Comparison of ENCODE assay signal across 12 mouse cellular contexts in genomic region chrX:104461755-104462154, GRCm38 (mm10). TPM values are rescaled to one million over a fixed set of nuclear protein-coding genes. Genes with fewer than 3 reads are reported as not detected.
DNase-seq lines count a peak whose midpoint lies in the region; ATAC-seq lines count a peak whose summit lies in the region.
"Had no signal": no experiment of that assay in that cellular context is flagged by ENCODE, and none has a peak within 500 bp of the region (broad histone marks: within the 10 kb centered on the region; RNA-seq: fewer than 3 reads in every experiment).

No protein-coding gene starts in this region.

- intact Hi-C loops in heart, postnatal 25 days (cut with DNase I): no loop called here

- H3K9ac ChIP-seq in embryonic facial prominence, embryonic 14.5 days (ENCODE audit: low read depth, low read length): no peak overlapping the region
- H3K9ac ChIP-seq in hindbrain, embryonic 12.5 days: no peak overlapping the region
- no peak overlapping the region for H3K9ac ChIP-seq in intestine, embryonic 15.5 days
- H3K9ac ChIP-seq: hindbrain, embryonic 14.5 days had no signal

- peak; percentile 76 for DNase-seq in embryonic facial prominence, embryonic 14.5 days (ENCODE audit: low spot score)
- no peak for DNase-seq in embryonic facial prominence, embryonic 10.5 days (ENCODE audit: low spot score)
- DNase-seq in 3134 (ENCODE audit: extremely low read depth, insufficient read length, low spot score) (peak; percentile 44), ZHBTc4 (ENCODE audit: low read depth, low spot score) (peak; percentile 39)
- peak; percentile 10 for DNase-seq in heart, postnatal 25 days (ENCODE audit: low spot score)
- DNase-seq: cerebellum, adult 2 months had no signal

- ATAC-seq in embryonic facial prominence, embryonic 14.5 days (ENCODE audit: low read depth): peak; percentile 44; the same call in 1 of the 2 replicates
- ATAC-seq in inflammation-experienced regulatory T-cells, adult 6 months: no peak
- no peak for ATAC-seq in hindbrain, embryonic 12.5 days (ENCODE audit: low FRiP score)
- ATAC-seq in intestine, embryonic 15.5 days: no peak
- ATAC-seq: activated CD4-positive, CD25-positive, alpha-beta regulatory T cell, adult 4 months; CD4-positive, CD25-positive, alpha-beta regulatory T cell, adult 4 months had no signal

- no peak overlapping the region for H3K27ac ChIP-seq in embryonic facial prominence, embryonic 14.5 days (replicated peaks; ENCODE audit: low read depth, low read length)
- H3K27ac ChIP-seq in embryonic facial prominence, embryonic 10.5 days (replicated peaks): no peak overlapping the region
- no peak overlapping the region for H3K27ac ChIP-seq in hindbrain, embryonic 12.5 days
- H3K27ac ChIP-seq in intestine, embryonic 15.5 days: no peak overlapping the region
- H3K27ac ChIP-seq: hindbrain, embryonic 14.5 days had no signal

- no peak overlapping the region for H3K4me2 ChIP-seq in embryonic facial prominence, embryonic 14.5 days (ENCODE audit: low read depth, low read length)
- H3K4me2 ChIP-seq in hindbrain, embryonic 12.5 days (replicated peaks): no peak overlapping the region
- no peak overlapping the region for H3K4me2 ChIP-seq in intestine, embryonic 15.5 days (replicated peaks)
- H3K4me2 ChIP-seq: hindbrain, embryonic 14.5 days had no signal

- H3K4me3 ChIP-seq in embryonic facial prominence, embryonic 14.5 days (ENCODE audit: low read depth, low read length): no peak overlapping the region
- no peak overlapping the region for H3K4me3 ChIP-seq in embryonic facial prominence, embryonic 10.5 days
- H3K4me3 ChIP-seq in hindbrain, embryonic 12.5 days: no peak overlapping the region
- H3K4me3 ChIP-seq in intestine, embryonic 15.5 days (replicated peaks): no peak overlapping the region

- 0 out of 2 replicates have a peak, but pooled peaks cover 3% of the 10 kb centered on the region for H3K27me3 ChIP-seq in embryonic facial prominence, embryonic 14.5 days (replicated peaks; ENCODE audit: control insufficient read depth, insufficient read depth, low read length)
- H3K27me3 ChIP-seq in embryonic facial prominence, embryonic 10.5 days (replicated peaks; ENCODE audit: low read depth, poor library complexity, severe bottlenecking): peaks cover 32% of the 10 kb centered on the region
- H3K27me3 ChIP-seq in hindbrain, embryonic 12.5 days: no peaks in the 10 kb centered on the region
- H3K27me3 ChIP-seq in intestine, embryonic 15.5 days (replicated peaks): no peaks in the 10 kb centered on the region

- 26% methylated on average over 2 of the region's 2 CpGs for WGBS in embryonic facial prominence, embryonic 14.5 days
- WGBS in embryonic facial prominence, embryonic 10.5 days: 44% methylated on average over 2 of the region's 2 CpGs
- 39% methylated on average over 2 of the region's 2 CpGs for WGBS in hindbrain, embryonic 12.5 days
- 42% methylated on average over 2 of the region's 2 CpGs for WGBS in intestine, embryonic 15.5 days

- H3K4me1 ChIP-seq in embryonic facial prominence, embryonic 14.5 days (ENCODE audit: control insufficient read depth, insufficient read depth, low read length): no peaks in the 10 kb centered on the region
- no peaks in the 10 kb centered on the region for H3K4me1 ChIP-seq in embryonic facial prominence, embryonic 10.5 days
- no peaks in the 10 kb centered on the region for H3K4me1 ChIP-seq in hindbrain, embryonic 12.5 days
- H3K4me1 ChIP-seq in intestine, embryonic 15.5 days (replicated peaks): no peaks in the 10 kb centered on the region

- no peaks in the 10 kb centered on the region for H3K9me3 ChIP-seq in embryonic facial prominence, embryonic 14.5 days (ENCODE audit: control insufficient read depth, low read length)
- H3K9me3 ChIP-seq in embryonic facial prominence, embryonic 10.5 days: no peaks in the 10 kb centered on the region
- H3K9me3 ChIP-seq in hindbrain, embryonic 12.5 days (replicated peaks): no peaks in the 10 kb centered on the region
- no peaks in the 10 kb centered on the region for H3K9me3 ChIP-seq in intestine, embryonic 15.5 days

- no peaks in the 10 kb centered on the region for H3K36me3 ChIP-seq in embryonic facial prominence, embryonic 14.5 days (ENCODE audit: control insufficient read depth, insufficient read depth, low read length)
- H3K36me3 ChIP-seq in embryonic facial prominence, embryonic 10.5 days (replicated peaks): no peaks in the 10 kb centered on the region
- no peaks in the 10 kb centered on the region for H3K36me3 ChIP-seq in hindbrain, embryonic 12.5 days
- no peaks in the 10 kb centered on the region for H3K36me3 ChIP-seq in intestine, embryonic 15.5 days

RNA-seq across cellular contexts. Expression of gene Uprt, which starts 20.9 kb away (rescaled TPM):
- polyA plus RNA-seq in embryonic facial prominence, embryonic 14.5 days (2014; fragmentation: Nextera tagmentation; extraction: Ambion mirVana): 1.1 TPM in 2 replicates
- 0.93 and 1.4 TPM in 2 replicates for polyA plus RNA-seq in embryonic facial prominence, embryonic 10.5 days (2016; fragmentation: Nextera tagmentation; extraction: Ambion mirVana)
- 1 to 10 TPM; 8.4 to 8.9 TPM for total RNA-seq in heart, postnatal 25 days (2021)
- 1 to 10 TPM; 2.0 to 3.7 (median 3.0) TPM for polyA plus RNA-seq in inflammation-experienced regulatory T-cells, adult 6 months (2017; shearing (Covaris generic))
- 1.8 and 2.5 TPM in 2 replicates for polyA plus RNA-seq in hindbrain, embryonic 12.5 days (2016; fragmentation: Nextera tagmentation; extraction: Ambion mirVana)
- 1.3 and 1.7 TPM in 2 replicates for polyA plus RNA-seq in intestine, embryonic 15.5 days (2015; fragmentation: Nextera tagmentation; extraction: Ambion mirVana)

RNA-seq across cellular contexts. Expression of gene Abcb7, which starts 48.1 kb away (rescaled TPM):
- polyA plus RNA-seq in embryonic facial prominence, embryonic 14.5 days (2014; fragmentation: Nextera tagmentation; extraction: Ambion mirVana): 9.4 and 9.7 TPM in 2 replicates
- polyA plus RNA-seq in embryonic facial prominence, embryonic 10.5 days (2016; fragmentation: Nextera tagmentation; extraction: Ambion mirVana): 10.4 and 11.6 TPM in 2 replicates
- total RNA-seq in heart, postnatal 25 days (2021): 10 to 100 TPM; 35.8 to 36.3 TPM
- polyA plus RNA-seq in inflammation-experienced regulatory T-cells, adult 6 months (2017; shearing (Covaris generic)): 10 to 100 TPM; 19.4 to 30.0 (median 24.7) TPM
- polyA plus RNA-seq in hindbrain, embryonic 12.5 days (2016; fragmentation: Nextera tagmentation; extraction: Ambion mirVana): 10.7 and 11.5 TPM in 2 replicates
- polyA plus RNA-seq in intestine, embryonic 15.5 days (2015; fragmentation: Nextera tagmentation; extraction: Ambion mirVana): 8.3 and 9.4 TPM in 2 replicates
